Mouse (Mus musculus): ENCODE results near the gene Slco1a5. TPM values are rescaled to one million over a fixed set of nuclear protein-coding genes. Genes with fewer than 3 reads are reported as not detected.
"Not testable (repeated sequence)": the region's sequence is repeated elsewhere in the genome, so short reads cannot be mapped to it uniquely, and the experiment has no call there.

Gene Slco1a5
- polyA plus RNA-seq, 1 experiment = not detected

GRCm38 (mm10) chr6:142357106-142357505, 34.3 kb upstream of the Slco1a5 start:
- TF ChIP-seq POLR2A (IDR thresholded peaks at IDR 0.05; ENCODE audit: low read depth, low read length) (no peak), CTCF (IDR thresholded peaks at IDR 0.05; ENCODE audit: extremely low read depth, insufficient read depth, insufficient read length, insufficient replicate concordance) (no peak)
- no peak overlapping the region for H3K4me3 ChIP-seq (ENCODE audit: extremely low read depth, insufficient read depth, insufficient read length)
- H3K27me3 ChIP-seq (ENCODE audit: control insufficient read depth, insufficient read depth, low read length) = no peaks in the 10 kb centered on the region
- DNase-seq (ENCODE audit: low read depth in 1 of 2, low spot score in 2 of 2) = no peak
- H3K4me1 ChIP-seq (ENCODE audit: control insufficient read depth, insufficient read depth, insufficient read length) = no peaks in the 10 kb centered on the region
- H3K36me3 ChIP-seq (ENCODE audit: control insufficient read depth, insufficient read depth, low read length) = peaks cover 27% of the 10 kb centered on the region
- no peak overlapping the region for H3K27ac ChIP-seq (ENCODE audit: insufficient read depth, low read length)
- 90% methylated on average over 7 of the region's 7 CpGs for WGBS

- 87% methylated on average over 3 of the region's 3 CpGs for WGBS
- not testable (repeated sequence) for DNase-seq (ENCODE audit: low read depth in 1 of 2, low spot score in 2 of 2); H3K4me3 ChIP-seq (ENCODE audit: extremely low read depth, insufficient read depth, insufficient read length); H3K27me3 ChIP-seq (ENCODE audit: control insufficient read depth, insufficient read depth, low read length); H3K4me1 ChIP-seq (ENCODE audit: control insufficient read depth, insufficient read depth, insufficient read length); H3K27ac ChIP-seq (ENCODE audit: insufficient read depth, low read length)
- peaks cover 20% of the 10 kb centered on the region for H3K36me3 ChIP-seq (ENCODE audit: control insufficient read depth, insufficient read depth, low read length)
Observed at GRCm38 (mm10) chr6:142352099-142352498, 29.3 kb upstream of the Slco1a5 start.

GRCm38 (mm10) chr6:142347431-142348385, 24.9 kb upstream of the Slco1a5 start:
- Histone ChIP-seq H3K27ac (ENCODE audit: insufficient read depth, low read length) (no peak overlapping the region), H3K4me1 (ENCODE audit: control insufficient read depth, insufficient read depth, insufficient read length) (no peaks in the 10 kb centered on the region; the same call in 1 of the 2 replicates), H3K36me3 (ENCODE audit: control insufficient read depth, insufficient read depth, low read length) (peaks cover 9% of the 10 kb centered on the region), H3K4me3 (ENCODE audit: extremely low read depth, insufficient read depth, insufficient read length) (no peak overlapping the region), H3K27me3 (ENCODE audit: control insufficient read depth, insufficient read depth, low read length) (no peaks in the 10 kb centered on the region)
- WGBS = 84% methylated on average over 11 of the region's 11 CpGs
- no peak for TF ChIP-seq CTCF (IDR thresholded peaks at IDR 0.05; ENCODE audit: extremely low read depth, insufficient read depth, insufficient read length, insufficient replicate concordance)
- no peak for TF ChIP-seq POLR2A (IDR thresholded peaks at IDR 0.05; ENCODE audit: low read depth, low read length)
- no peak for DNase-seq (ENCODE audit: low read depth in 1 of 2, low spot score in 2 of 2)

GRCm38 (mm10) chr6:142346181-142347110, 23.7 kb upstream of the Slco1a5 start:
- peaks cover 8% of the 10 kb centered on the region for H3K36me3 ChIP-seq (ENCODE audit: control insufficient read depth, insufficient read depth, low read length)
- no peak overlapping the region; the same call in 1 of the 2 replicates for H3K27ac ChIP-seq (ENCODE audit: insufficient read depth, low read length)
- no peak for DNase-seq (ENCODE audit: low read depth in 1 of 2, low spot score in 2 of 2)
- no peaks in the 10 kb centered on the region; the same call in 1 of the 2 replicates for H3K4me1 ChIP-seq (ENCODE audit: control insufficient read depth, insufficient read depth, insufficient read length)
- 46% methylated on average over 12 of the region's 12 CpGs for WGBS
- H3K4me3 ChIP-seq (ENCODE audit: extremely low read depth, insufficient read depth, insufficient read length) = peak overlapping the region; percentile 100; the same call in 1 of the 2 replicates
- no peaks in the 10 kb centered on the region for H3K27me3 ChIP-seq (ENCODE audit: control insufficient read depth, insufficient read depth, low read length)
- no peak for TF ChIP-seq POLR2A (IDR thresholded peaks at IDR 0.05; ENCODE audit: low read depth, low read length)
- TF ChIP-seq CTCF (IDR thresholded peaks at IDR 0.05; ENCODE audit: extremely low read depth, insufficient read depth, insufficient read length, insufficient replicate concordance) = no peak

GRCm38 (mm10) chr6:142345440-142346038, 22.8 kb upstream of the Slco1a5 start, which contains the start of gene Pyroxd1:
Gene Pyroxd1 (plus strand): TSS chr6:142345654.
- Histone ChIP-seq H3K27me3 (ENCODE audit: control insufficient read depth, insufficient read depth, low read length) (no peaks in the 10 kb centered on the region), H3K4me1 (ENCODE audit: control insufficient read depth, insufficient read depth, insufficient read length) (no peaks in the 10 kb centered on the region; the same call in 1 of the 2 replicates), H3K27ac (ENCODE audit: insufficient read depth, low read length) (peak within 1 kb of the TSS; percentile 98), H3K4me3 (ENCODE audit: extremely low read depth, insufficient read depth, insufficient read length) (peak within 1 kb of the TSS; percentile 100), H3K36me3 (ENCODE audit: control insufficient read depth, insufficient read depth, low read length) (peaks cover 5% of the 10 kb centered on the region)
- WGBS = under 1% methylated on average over 48 of the region's 48 CpGs
- DNase-seq (ENCODE audit: low read depth in 1 of 2, low spot score in 2 of 2) = peak; percentile 74 to 86
- TF ChIP-seq CTCF (IDR thresholded peaks at IDR 0.05; ENCODE audit: extremely low read depth, insufficient read depth, insufficient read length, insufficient replicate concordance) (no peak), POLR2A (IDR thresholded peaks at IDR 0.05; ENCODE audit: low read depth, low read length) (no peak)

- TF ChIP-seq POLR2A (IDR thresholded peaks at IDR 0.05; ENCODE audit: low read depth, low read length) = no peak
- TF ChIP-seq CTCF (IDR thresholded peaks at IDR 0.05; ENCODE audit: extremely low read depth, insufficient read depth, insufficient read length, insufficient replicate concordance) = peak; percentile 27; the same call in 1 of the 2 replicates
- Histone ChIP-seq H3K27ac (ENCODE audit: insufficient read depth, low read length) (no peak overlapping the region), H3K36me3 (ENCODE audit: control insufficient read depth, insufficient read depth, low read length) (no peaks in the 10 kb centered on the region), H3K4me3 (ENCODE audit: extremely low read depth, insufficient read depth, insufficient read length) (no peak overlapping the region), H3K4me1 (ENCODE audit: control insufficient read depth, insufficient read depth, insufficient read length) (no peaks in the 10 kb centered on the region; the same call in 1 of the 2 replicates), H3K27me3 (ENCODE audit: control insufficient read depth, insufficient read depth, low read length) (no peaks in the 10 kb centered on the region)
- WGBS = 72% methylated on average over 2 of the region's 2 CpGs
- peak; percentile 11 to 22 for DNase-seq (ENCODE audit: low read depth in 1 of 2, low spot score in 2 of 2)
Observed at GRCm38 (mm10) chr6:142343561-142343960, 20.8 kb upstream of the Slco1a5 start.
